Mouse (Mus musculus) right cerebral cortex, adult 18-20 months (tissue): Measurements from ENCODE around the gene Phldb2.

Experiments
- DNase-seq: peaks from one replicate; pipeline ENCODE4 v3.0.0; 2022; ENCODE audit warnings: mixed read lengths

Gene Phldb2

GRCm38 (mm10) chr16:45945649-45946048 is 7.7 kb downstream of the Phldb2 start:
- no peak for DNase-seq

GRCm38 (mm10) chr16:45945174-45945631 is 8.2 kb downstream of the Phldb2 start:
- no peak for DNase-seq

GRCm38 (mm10) chr16:45942169-45942891 is 11.1 kb downstream of the Phldb2 start:
- no peak for DNase-seq

- no peak for DNase-seq
Observed at GRCm38 (mm10) chr16:45940701-45941100, 12.7 kb downstream of the Phldb2 start.

- no peak for DNase-seq
Observed at GRCm38 (mm10) chr16:45939436-45939835, 14.0 kb downstream of the Phldb2 start.

GRCm38 (mm10) chr16:45937381-45937780 is 16.0 kb downstream of the Phldb2 start:
- DNase-seq = no peak

GRCm38 (mm10) chr16:45936521-45936920 is 16.9 kb downstream of the Phldb2 start:
- no peak for DNase-seq

GRCm38 (mm10) chr16:45935956-45936483 is 17.4 kb downstream of the Phldb2 start:
- DNase-seq = no peak

- DNase-seq = no peak
Observed at GRCm38 (mm10) chr16:45934721-45935407, 18.5 kb downstream of the Phldb2 start.

- no peak for DNase-seq
Observed at GRCm38 (mm10) chr16:45930308-45930707, 23.1 kb downstream of the Phldb2 start.

GRCm38 (mm10) chr16:45928090-45928489 is 25.3 kb downstream of the Phldb2 start:
- no peak for DNase-seq

GRCm38 (mm10) chr16:45927601-45928000 is 25.8 kb downstream of the Phldb2 start:
- no peak for DNase-seq

- DNase-seq = no peak
Observed at GRCm38 (mm10) chr16:45926875-45927274, 26.5 kb downstream of the Phldb2 start.

- DNase-seq = no peak
Observed at GRCm38 (mm10) chr16:45923731-45924424, 29.5 kb downstream of the Phldb2 start.

- no peak for DNase-seq
Observed at GRCm38 (mm10) chr16:45922546-45923229, 30.7 kb downstream of the Phldb2 start.

GRCm38 (mm10) chr16:45919572-45919971 is 33.8 kb downstream of the Phldb2 start:
- DNase-seq = peak; percentile 16

GRCm38 (mm10) chr16:45903595-45903994 is 49.8 kb downstream of the Phldb2 start:
- DNase-seq = no peak

GRCm38 (mm10) chr16:45898459-45898858 is 54.9 kb downstream of the Phldb2 start:
- no peak for DNase-seq

- DNase-seq = no peak
Observed at GRCm38 (mm10) chr16:45896587-45896986, 56.8 kb downstream of the Phldb2 start.

- DNase-seq = no peak
Observed at GRCm38 (mm10) chr16:45894998-45895397, 58.4 kb downstream of the Phldb2 start.

- DNase-seq = no peak
Observed at GRCm38 (mm10) chr16:45893796-45894195, 59.6 kb downstream of the Phldb2 start.

GRCm38 (mm10) chr16:45892928-45893327 is 60.5 kb downstream of the Phldb2 start:
- no peak for DNase-seq
